Mouse (Mus musculus) frontal cortex, postnatal 25 days (tissue): ENCODE results near the gene Tsc2.

ENCODE experiments used
- DNase-seq, 2 experiments: peaks; one replicate each; pipeline ENCODE4 v3.0.0; 2022; ENCODE audit warnings: low spot score in 2 of 2

Tsc2 gene

DNA sequence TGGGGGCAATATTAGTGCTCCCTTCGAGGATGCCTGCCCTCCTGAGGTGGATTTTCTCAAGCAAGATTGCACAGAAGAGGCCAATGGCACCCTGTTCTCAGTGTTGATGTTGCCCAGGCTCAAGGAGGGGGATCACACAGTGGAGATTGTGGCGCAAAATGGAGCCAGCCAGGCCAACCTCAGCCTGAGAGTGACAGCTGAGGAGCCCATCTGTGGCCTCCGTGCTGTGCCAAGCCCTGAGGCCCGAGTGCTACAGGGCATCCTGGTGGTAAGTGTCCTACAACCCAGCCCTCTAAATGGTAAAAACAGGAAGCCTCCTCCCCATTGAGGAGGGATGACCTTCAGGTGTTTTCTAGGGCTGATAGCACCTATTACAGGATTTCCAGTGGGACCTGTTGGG lies 62.6 kb downstream of the Tsc2 start:
- no peak for DNase-seq

DNA sequence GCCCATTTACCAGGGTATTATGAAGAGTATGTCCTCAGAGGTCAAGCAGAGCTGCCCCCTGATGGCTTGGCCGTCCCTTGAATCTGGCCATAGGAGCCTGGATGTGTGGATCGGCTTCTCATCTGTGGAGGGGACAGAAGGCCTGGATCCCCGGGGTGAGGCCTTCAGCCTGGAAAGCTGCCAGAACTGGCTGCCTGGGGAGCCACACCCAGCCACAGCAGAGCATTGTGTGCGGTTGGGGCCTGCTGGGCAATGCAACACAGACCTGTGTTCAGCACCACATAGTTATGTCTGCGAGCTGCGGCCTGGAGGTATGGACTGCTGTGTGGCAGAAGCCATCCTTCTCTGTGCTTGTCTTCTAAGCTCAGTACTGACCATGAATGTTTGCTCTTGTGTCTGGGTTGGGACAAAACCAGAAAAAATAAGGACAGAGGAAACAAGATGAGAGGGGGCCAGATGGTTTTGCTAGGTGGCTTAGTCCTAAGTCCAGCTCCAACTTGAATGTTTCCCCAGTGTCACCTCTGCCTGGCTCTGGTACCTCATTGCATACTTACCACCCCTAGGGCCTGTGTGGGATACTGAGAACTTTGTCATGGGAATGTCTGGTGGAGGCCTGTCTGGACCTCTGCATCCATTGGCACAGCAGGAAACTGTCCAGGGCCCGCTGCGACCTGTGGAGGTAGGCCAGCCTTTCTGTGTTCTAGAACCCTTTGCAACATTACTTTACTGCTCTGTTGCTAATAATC lies 65.2 kb downstream of the Tsc2 start:
- no peak for DNase-seq

DNA sequence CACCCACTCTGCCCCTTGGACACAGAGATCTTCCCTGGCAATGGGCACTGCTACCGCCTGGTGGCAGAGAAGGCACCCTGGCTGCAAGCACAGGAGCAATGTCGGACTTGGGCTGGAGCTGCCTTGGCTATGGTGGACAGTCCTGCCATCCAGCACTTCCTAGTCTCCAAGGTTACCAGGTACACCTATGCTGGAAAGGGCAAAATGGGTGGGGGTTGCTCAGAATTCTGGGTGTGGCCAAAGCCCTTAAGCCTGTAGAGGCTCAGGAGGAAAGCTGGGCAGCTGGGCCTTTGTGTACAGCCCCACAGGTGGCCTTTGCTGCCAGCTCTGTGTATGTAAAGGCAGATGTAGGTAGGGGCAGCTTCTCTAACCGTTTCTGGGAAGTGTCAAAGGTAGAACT lies 66.6 kb downstream of the Tsc2 start:
- no peak for DNase-seq

DNA sequence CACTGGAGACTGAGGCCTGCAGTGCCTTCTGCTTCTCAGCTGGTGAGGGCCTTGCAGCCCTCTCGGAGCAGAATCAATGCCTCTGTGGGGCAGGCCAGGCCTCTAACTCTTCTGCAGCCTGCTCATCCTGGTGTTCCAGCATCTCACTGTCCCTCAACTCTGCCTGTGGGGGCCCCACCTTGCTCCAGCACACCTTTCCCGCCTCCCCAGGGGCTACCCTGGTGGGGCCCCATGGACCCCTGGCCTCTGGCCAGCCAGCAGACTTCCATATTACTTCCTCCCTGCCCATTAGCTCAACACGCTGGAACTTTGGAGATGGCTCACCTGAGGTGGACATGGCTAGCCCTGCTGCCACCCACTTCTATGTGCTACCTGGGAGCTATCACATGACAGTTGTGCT lies 67.3 kb downstream of the Tsc2 start:
- DNase-seq = no peak

DNA sequence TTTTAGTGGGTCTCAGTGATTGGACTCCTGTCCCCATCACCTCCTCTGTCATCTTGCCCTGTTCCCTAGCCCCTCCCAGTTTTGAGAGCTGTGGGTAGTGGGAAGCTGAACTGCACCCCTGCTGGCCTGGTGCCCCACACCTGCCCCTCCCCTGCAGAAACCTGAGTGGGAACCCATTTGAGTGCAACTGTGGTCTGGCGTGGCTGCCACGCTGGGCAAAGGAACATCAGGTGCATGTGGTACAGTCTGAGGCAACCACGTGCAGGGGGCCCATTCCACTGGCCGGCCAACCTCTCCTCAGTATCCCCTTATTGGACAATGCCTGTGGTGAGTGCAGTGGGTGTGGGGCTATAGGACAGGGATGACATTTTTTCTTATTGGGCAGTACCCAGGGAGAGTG lies 68.0 kb downstream of the Tsc2 start:
- no peak for DNase-seq

DNA sequence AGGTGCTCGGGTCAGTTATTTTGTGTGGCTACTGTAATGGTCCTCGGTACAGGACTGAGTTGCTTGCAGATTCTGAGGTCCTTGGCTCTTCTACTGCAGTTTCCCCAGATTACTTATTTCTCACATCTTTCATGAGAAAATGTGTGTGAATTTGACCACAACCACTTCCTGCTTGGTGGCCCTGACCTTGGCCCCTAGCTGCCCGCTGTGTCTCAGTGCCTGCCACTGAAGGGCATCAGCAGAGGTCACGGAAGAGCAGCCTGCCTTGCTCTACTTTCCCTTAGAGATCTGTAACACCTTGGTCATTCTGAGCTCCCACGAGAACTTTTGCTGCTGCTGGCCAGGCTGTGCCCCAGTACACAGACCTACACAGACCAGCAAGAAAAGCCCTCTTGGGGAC lies 68.8 kb downstream of the Tsc2 start:
- DNase-seq = no peak

DNA sequence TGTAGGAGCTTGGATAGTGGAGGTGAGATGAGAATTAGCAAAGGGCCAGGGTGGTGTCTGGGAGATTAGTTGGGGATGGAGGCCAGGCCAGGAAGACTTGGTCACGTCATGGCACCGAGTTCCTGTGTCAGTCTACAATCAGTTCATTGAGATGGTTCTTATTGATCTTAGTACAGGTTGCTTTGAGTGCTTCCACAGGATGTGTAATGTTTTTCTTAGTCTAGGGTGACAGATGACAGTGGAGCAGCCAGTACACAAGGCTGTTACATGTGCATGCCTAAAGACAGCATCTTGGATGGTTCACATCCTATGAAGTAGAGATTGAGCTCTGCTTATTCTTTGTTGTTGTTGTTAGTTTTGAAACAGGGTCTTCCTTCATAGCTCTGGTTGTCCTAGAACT lies 70.8 kb downstream of the Tsc2 start:
- DNase-seq = no peak

DNA sequence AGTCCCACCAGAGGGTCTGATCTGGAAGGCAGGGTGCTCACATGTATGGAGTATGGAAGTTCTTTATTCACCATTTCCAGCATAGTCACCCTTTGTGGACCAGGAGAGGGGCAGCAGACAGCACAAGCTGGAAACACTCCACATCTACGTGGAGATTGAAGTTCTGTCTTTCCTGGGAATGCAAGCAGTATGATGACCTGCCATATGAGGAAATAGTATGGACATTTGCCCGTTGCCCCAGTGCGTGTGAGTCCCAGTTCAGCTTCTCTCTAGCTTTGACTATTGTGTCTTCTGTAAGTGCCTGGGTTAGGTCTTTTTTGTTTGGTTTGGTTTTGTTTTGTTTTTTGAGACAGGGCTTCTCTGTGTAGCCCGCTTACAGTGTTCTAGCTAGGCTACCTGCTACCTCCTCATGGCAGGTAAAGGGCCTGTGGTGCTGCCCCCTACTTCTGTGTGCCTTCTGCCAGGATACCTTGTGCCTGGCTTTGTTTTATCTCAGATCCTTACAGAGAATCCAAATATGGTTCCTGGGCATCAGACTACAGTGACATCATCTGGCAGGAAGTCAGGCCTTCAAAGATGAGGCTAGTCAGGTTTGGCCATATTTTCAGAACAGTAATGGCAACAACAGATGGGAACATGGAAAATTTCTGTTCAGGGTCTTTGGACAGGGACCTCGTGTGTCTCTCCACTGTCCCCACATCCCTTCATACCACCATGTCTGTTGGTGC lies 72.0 kb downstream of the Tsc2 start:
- DNase-seq = no peak

DNA sequence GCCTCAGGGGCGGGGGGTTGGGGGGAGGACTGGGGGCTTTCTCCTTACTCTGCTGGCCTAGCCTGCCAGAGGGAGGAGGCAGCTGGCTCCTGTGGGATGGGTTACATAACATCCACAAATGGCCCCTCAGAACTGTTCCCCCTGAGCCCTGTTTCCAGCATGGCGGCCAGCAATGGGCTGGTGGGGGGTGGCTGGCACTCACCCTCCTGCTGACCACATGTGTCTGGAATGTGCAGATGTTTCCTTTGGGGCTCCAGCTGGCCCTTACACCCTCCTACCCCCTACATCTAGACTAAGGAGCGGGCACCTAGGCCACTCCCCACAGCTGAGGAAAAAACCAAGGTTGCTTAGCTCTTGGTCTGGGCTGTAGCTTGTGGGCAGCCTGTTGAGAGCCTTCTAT lies 73.3 kb downstream of the Tsc2 start:
- DNase-seq = no peak

DNA sequence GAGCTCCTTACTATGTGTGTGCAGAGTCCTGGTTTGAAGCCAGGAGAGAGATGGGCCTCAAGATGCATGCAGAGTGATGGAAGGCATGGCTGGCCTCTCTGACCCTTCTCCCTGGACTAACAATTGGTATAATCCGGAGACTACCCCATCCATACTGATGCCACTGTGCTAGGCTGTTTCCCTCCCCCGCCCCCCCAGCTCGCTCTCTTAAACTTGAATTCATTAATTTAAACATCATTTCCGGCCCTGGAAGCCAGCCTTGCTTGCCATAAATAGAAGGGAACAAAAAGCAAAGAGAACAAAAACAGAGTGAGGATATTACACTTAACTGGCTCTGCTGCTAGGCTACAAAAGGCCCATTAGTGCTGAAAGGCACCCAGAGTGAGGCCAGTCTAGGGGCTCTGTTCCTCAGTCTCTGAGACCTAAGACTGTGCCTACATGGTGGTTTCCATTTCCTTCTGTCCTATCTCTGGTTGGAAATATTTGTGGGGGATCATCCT lies 73.8 kb downstream of the Tsc2 start:
- DNase-seq = no peak

DNA sequence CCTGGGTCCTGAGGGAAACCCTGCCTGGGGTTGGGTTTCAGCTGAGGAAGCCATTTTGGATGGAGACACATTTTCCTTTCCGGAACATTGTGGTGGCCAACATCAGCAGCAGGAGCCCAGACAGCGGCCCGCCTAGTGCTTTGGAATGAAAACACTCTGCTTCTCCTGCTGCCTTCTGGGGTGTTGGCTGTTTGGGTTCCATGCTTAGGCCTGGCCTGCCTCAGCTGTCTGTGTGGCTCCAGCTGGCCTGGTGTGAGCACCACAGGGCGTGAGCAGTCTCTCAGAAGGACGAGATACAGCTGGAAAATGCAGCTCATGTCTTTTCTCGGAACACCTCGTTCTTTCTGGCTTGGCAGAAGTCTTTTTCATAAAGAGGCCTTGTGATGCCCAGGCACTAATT lies 75.3 kb downstream of the Tsc2 start:
- DNase-seq = no peak

DNA sequence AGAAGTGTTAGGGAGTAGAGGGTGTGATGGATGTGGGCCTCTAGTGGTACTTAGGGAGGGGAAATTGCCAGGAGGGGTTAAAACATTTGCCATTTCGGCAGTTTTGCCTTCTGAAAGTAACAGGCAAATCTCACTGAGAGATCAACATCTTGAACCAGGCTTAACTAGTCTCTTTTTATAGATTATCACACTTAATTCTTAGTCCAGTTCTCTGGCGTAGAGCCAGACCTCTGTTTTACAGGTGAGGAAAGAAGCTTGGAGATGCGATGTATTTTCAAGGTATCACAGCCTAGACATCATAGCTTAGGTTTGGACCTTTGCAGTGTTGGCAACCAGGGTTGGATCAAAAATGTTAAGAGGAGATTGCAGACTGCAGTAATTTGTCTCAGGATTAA lies 81.4 kb downstream of the Tsc2 start:
- no peak for DNase-seq

DNA sequence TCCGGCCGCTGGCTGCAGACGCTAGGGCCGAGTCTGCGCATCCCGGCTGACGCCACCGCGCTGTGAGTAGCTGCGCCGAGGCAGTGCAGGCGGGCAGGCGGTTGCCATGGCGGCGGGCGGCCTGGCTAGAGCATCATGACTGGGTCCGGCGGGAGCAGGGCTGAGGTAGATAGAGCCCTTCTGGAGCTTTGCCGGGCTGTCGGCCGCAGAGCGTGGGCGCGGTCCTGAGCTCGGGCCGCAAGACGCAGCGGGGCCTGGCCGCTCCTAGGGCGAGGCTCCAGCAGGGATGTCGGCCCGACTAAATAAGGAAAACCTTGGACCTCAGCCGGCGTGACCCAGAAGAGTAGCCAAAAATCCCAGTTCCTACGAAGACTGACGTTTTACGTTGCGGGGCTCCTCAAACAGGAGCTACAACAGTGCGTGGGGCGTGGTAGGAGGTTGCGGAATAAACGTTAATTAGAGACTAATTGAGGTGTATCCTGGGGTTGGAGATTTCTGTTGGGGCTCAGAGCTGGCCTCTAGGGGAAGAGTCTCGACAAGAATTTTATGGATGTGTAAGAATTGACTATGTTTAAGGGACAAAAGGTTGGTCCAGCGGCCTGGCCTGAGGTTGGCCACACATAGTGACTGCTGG lies 81.9 kb downstream of the Tsc2 start:
- DNase-seq = peak; percentile 58 to 64

DNA sequence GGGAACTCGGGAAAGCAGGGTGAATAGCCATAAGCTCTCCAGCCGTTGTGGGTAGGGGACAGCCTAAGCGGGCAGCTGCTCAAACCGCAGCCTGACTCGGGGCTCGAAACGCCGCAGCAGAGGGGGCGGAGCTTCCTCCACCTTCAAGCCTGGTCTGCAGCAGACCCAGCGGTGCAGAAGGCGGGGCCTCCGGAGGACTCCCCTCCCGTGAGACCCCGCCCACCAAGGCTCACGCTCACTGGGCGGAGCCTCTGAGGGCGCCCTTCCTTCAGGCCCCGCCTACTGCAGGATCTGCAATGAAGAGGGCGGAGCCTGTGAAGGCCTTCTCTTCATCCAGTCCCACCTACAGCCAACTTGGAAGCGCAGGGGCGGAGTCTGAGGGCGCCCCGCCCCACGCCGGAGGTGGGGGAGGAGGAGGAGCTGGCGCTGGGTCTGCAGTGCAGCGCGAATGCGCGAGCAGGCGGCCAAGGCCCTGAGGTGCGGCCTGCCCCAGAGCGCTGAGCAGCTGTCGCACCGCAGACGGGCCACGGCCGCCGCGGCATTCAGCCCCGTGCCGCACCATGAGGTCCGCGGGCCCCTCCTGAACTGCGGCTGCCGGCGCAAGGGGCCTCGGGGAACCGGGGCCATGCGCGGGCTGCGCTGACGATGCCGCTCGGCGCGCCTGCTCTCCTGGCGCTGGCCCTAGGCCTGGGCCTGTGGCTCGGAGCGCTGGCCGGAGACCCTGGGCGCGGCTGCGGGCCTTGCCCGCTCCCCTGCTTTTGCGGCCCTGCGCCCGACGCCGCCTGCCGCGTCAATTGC lies 82.6 kb downstream of the Tsc2 start, which contains the start of gene Pkd1:
Gene Pkd1 (plus strand): TSS at position 217 of the 798 bp plus-strand sequence.
- peak; percentile 92 to 95 for DNase-seq

DNA sequence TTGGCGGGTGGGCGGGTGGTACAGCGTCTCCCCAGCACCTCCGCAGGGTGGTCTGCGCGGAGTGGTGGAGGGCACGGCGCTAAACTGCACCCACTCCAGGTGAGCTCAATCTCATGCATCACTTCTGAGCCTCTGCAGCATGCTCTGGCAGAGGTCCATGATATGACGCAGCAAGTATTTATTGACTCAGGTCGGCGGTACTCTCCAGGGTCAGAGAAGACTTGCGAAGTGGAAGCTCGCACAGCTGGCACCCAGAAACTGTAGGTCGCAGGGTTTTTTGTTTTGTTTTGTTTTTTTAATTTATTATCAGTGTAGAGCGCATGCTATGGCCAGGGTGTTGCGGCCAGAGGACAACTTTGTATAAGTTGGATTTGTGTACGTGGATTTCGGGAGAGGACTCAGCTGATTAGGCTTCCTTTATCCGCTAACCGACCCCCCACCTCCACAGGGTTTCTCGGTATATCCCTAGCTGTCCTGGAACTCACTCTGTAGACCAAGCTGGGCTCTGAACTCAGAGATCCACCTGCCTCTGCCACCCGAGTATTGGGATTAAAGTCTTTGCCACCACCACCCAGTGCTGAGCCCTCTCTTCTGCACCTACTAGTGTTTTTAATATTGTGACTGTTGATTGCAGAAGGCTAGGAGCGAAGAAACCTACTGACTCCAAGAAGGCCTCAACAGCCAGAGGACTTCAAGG lies 83.4 kb downstream of the Tsc2 start:
- peak in 1 of 2 experiments; percentile 43 for DNase-seq

DNA sequence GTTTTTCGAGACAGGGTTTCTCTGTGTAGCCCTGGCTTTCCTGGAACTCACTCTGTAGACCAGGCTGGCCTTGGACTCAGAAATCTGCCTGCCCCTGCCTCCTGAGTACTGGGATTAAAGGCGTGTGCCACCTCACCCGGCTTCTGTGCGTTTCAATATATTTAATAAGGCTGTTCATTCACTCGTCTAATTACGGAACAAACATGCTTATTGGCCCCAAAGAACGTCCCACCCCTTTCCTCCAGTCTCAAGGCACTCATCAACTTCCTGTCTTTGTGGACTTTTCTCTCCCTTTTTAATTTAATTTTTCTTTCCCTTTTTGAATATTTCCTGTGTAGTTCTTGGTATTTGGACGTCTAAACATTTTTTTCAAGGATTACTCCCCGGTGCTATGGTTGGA lies 84.0 kb downstream of the Tsc2 start:
- no peak for DNase-seq

DNA sequence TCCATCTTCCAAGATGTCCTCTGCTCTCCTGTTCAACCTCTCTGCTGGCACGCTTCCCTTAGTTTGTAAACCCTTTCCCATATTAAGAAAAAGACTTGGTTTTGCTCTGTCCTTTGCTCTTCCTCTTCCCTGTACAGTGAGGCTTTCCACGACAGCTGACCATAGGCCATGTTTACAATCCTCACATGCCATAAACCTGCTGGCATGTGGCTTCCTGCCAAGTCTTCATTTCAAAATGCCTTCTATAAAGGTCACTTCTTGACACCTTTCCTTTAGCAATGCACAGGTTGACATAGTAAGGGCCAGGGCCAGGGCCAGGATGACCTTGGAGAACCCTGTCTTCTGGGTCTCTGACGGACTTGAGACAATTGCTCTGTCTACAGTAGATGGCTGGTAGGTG lies 86.2 kb downstream of the Tsc2 start:
- no peak for DNase-seq
